Mouse (Mus musculus) liver, embryonic 15.5 days (tissue): ENCODE results near the gene Slc35a3. TPM values are rescaled to one million over a fixed set of nuclear protein-coding genes. Genes with fewer than 3 reads are reported as not detected.
"Not testable (repeated sequence)": the region's sequence is repeated elsewhere in the genome, so short reads cannot be mapped to it uniquely, and the experiment has no call there.

Source experiments
- ATAC-seq: fragments of 200-750 bp; cut with Nextera tagmentation; 2 replicates; pipeline ENCODE4 v1.8.0; 2017; ENCODE audit warnings: moderate number of reproducible peaks, mild to moderate bottlenecking, moderate library complexity; ENCODE audit not compliant: insufficient read depth
- H3K27ac ChIP-seq: fragments of 300-500 bp; sonication (generic); replicated peaks from 2 replicates; pipeline ENCODE4 v1.5.1; 2015; ENCODE audit warnings: mild to moderate bottlenecking, inconsistent platforms
- H3K27me3 ChIP-seq: fragments of 300-500 bp; sonication (generic); 2 replicates; pipeline ENCODE4 v1.6.1; 2015; ENCODE audit warnings: mild to moderate bottlenecking, inconsistent platforms
- H3K36me3 ChIP-seq: fragments of 300-500 bp; sonication (generic); replicated peaks from 2 replicates; pipeline ENCODE4 v1.6.1; 2015; ENCODE audit warnings: moderate library complexity, mild to moderate bottlenecking, inconsistent platforms
- H3K4me1 ChIP-seq: fragments of 300-500 bp; sonication (generic); replicated peaks from 2 replicates; pipeline ENCODE4 v1.6.1; 2015; ENCODE audit warnings: inconsistent platforms
- H3K4me2 ChIP-seq: fragments of 300-500 bp; sonication (generic); 2 replicates; pipeline ENCODE4 v1.6.1; 2015; ENCODE audit warnings: moderate library complexity, mild to moderate bottlenecking, inconsistent platforms
- H3K4me3 ChIP-seq: fragments of 300-500 bp; sonication (generic); replicated peaks from 2 replicates; pipeline ENCODE4 v1.5.1; 2015; ENCODE audit warnings: mild to moderate bottlenecking, inconsistent platforms
- H3K9ac ChIP-seq: fragments of 300-500 bp; sonication (generic); 2 replicates; pipeline ENCODE4 v1.6.1; 2015; ENCODE audit warnings: moderate library complexity, mild to moderate bottlenecking, inconsistent platforms
- H3K9me3 ChIP-seq: fragments of 300-500 bp; sonication (generic); replicated peaks from 2 replicates; pipeline ENCODE4 v1.6.1; 2016; ENCODE audit warnings: inconsistent platforms
- WGBS: fragments of 180-500 bp; shearing (Covaris S2); methylation state at CpG from one replicate; pipeline ENCODE4 v1.1.7; 2015; ENCODE audit warnings: mixed read lengths; ENCODE audit not compliant: insufficient replicate concordance; 5-methylcytosine and 5-hydroxymethylcytosine counted together
- polyA plus RNA-seq: library from polyadenylated mRNA; unstranded; fragments of >200 nt; fragmentation: Nextera tagmentation; extraction: Ambion mirVana; gene quantifications from 2 replicates; pipeline ENCODE4 v1.2.1, GENCODE M21; 2015

The Slc35a3 gene
- polyA plus RNA-seq, 1 experiment from 2014 or later: 8.4 TPM

GRCm38 (mm10) chr3:116698786-116699185 lies 13.8 kb downstream of the Slc35a3 start:
- H3K36me3 ChIP-seq: peaks cover 7% of the 10 kb centered on the region; the same call in 1 of the 2 replicates
- WGBS: 61% methylated on average over 2 of the region's 2 CpGs
- no peak for ATAC-seq
- no peaks in the 10 kb centered on the region for H3K9me3 ChIP-seq
- peaks cover 30% of the 10 kb centered on the region for H3K4me1 ChIP-seq
- no peak overlapping the region; the same call in 1 of the 2 replicates for H3K27ac ChIP-seq
- no peaks in the 10 kb centered on the region for H3K27me3 ChIP-seq
- no peak overlapping the region for H3K4me3 ChIP-seq
- H3K4me2 ChIP-seq: no peak overlapping the region
- H3K9ac ChIP-seq: no peak overlapping the region

- Histone ChIP-seq H3K9ac (no peak overlapping the region), H3K4me2 (peak overlapping the region; percentile 63)
- WGBS: 60% methylated on average over 2 of the region's 2 CpGs
These were observed 17.0 kb downstream of the Slc35a3 start for GRCm38 (mm10) chr3:116695666-116695985.

GRCm38 (mm10) chr3:116694955-116695665 lies 17.5 kb downstream of the Slc35a3 start:
- H3K4me3 ChIP-seq: peak overlapping the region; percentile 20
- WGBS: 41% methylated on average over 8 of the region's 8 CpGs
- H3K36me3 ChIP-seq: peaks cover 9% of the 10 kb centered on the region
- peak overlapping the region; percentile 63 for H3K4me2 ChIP-seq
- H3K9ac ChIP-seq: peak overlapping the region; percentile 50
- H3K27ac ChIP-seq: peak overlapping the region; percentile 95
- ATAC-seq: peak; percentile 77
- peaks cover 37% of the 10 kb centered on the region for H3K4me1 ChIP-seq
- no peaks in the 10 kb centered on the region for H3K9me3 ChIP-seq
- no peaks in the 10 kb centered on the region for H3K27me3 ChIP-seq

More at GRCm38 (mm10) chr3:116695666-116695985, 17.0 kb downstream of the Slc35a3 start:
- H3K27ac ChIP-seq: peak overlapping the region; percentile 95
- H3K4me3 ChIP-seq: no peak overlapping the region
- no peaks in the 10 kb centered on the region for H3K9me3 ChIP-seq
- H3K36me3 ChIP-seq: peaks cover 9% of the 10 kb centered on the region
- H3K27me3 ChIP-seq: no peaks in the 10 kb centered on the region
- no peak for ATAC-seq
- H3K4me1 ChIP-seq: peaks cover 37% of the 10 kb centered on the region

- peaks cover 34% of the 10 kb centered on the region for H3K4me1 ChIP-seq
- H3K9me3 ChIP-seq: no peaks in the 10 kb centered on the region
- H3K27me3 ChIP-seq: no peaks in the 10 kb centered on the region
- ATAC-seq: peak; percentile 88
- 30% methylated on average over 3 of the region's 3 CpGs for WGBS
- peak overlapping the region; percentile 20 for H3K4me3 ChIP-seq
- peak overlapping the region; percentile 50; the same call in 1 of the 2 replicates for H3K9ac ChIP-seq
- peaks cover 6% of the 10 kb centered on the region for H3K36me3 ChIP-seq
- H3K27ac ChIP-seq: peak overlapping the region; percentile 95
- H3K4me2 ChIP-seq: peak overlapping the region; percentile 63
These were observed 18.3 kb downstream of the Slc35a3 start for GRCm38 (mm10) chr3:116694312-116694711.

- Histone ChIP-seq H3K9ac (no peak within 1 kb of the TSS), H3K27ac (no peak within 1 kb of the TSS), H3K9me3 (no peaks in the 10 kb centered on the region), H3K4me1 (no peaks in the 10 kb centered on the region), H3K36me3 (peaks cover 28% of the 10 kb centered on the region), H3K27me3 (no peaks in the 10 kb centered on the region), H3K4me2 (no peak within 1 kb of the TSS), H3K4me3 (no peak within 1 kb of the TSS)
- no peak for ATAC-seq
- 90% methylated on average over 1 of the region's 1 CpGs for WGBS
These were observed 31.5 kb downstream of the Slc35a3 start, which contains the start of gene Gm43191 for GRCm38 (mm10) chr3:116681160-116681559. Gene Gm43191 (minus strand): TSS chr3:116681260.

- not testable (repeated sequence) for H3K27ac ChIP-seq, H3K9ac ChIP-seq, ATAC-seq, H3K9me3 ChIP-seq, H3K27me3 ChIP-seq, H3K4me2 ChIP-seq, H3K36me3 ChIP-seq, H3K4me3 ChIP-seq
- H3K4me1 ChIP-seq: peaks cover 30% of the 10 kb centered on the region
- 82% methylated on average over 9 of the region's 9 CpGs for WGBS
These were observed 48.4 kb downstream of the Slc35a3 start for GRCm38 (mm10) chr3:116664281-116664680.

- Histone ChIP-seq H3K4me1 (peaks cover 42% of the 10 kb centered on the region), H3K4me2 (peak within 1 kb of the TSS; percentile 84), H3K27ac (peak within 1 kb of the TSS; percentile 93), H3K36me3 (no peaks in the 10 kb centered on the region), H3K27me3 (no peaks in the 10 kb centered on the region), H3K9me3 (no peaks in the 10 kb centered on the region), H3K9ac (peak within 1 kb of the TSS; percentile 92), H3K4me3 (peak within 1 kb of the TSS; percentile 100)
- peak; percentile 96 for ATAC-seq
- WGBS: under 1% methylated on average over 39 of the region's 39 CpGs
These were observed 50.2 kb downstream of the Slc35a3 start, which contains the start of gene Mfsd14a for GRCm38 (mm10) chr3:116662463-116662863. Gene Mfsd14a (minus strand): TSS chr3:116662677.

- Histone ChIP-seq H3K4me2 (peak overlapping the region; percentile 84), H3K4me3 (peak overlapping the region; percentile 100), H3K9ac (peak overlapping the region; percentile 92), H3K4me1 (peaks cover 47% of the 10 kb centered on the region), H3K27ac (peak overlapping the region; percentile 93), H3K27me3 (no peaks in the 10 kb centered on the region), H3K36me3 (no peaks in the 10 kb centered on the region), H3K9me3 (no peaks in the 10 kb centered on the region)
- ATAC-seq: peak; percentile 80
- WGBS: under 1% methylated on average over 66 of the region's 68 CpGs
These were observed 50.7 kb downstream of the Slc35a3 start for GRCm38 (mm10) chr3:116661870-116662414.

- Histone ChIP-seq H3K4me2 (peak overlapping the region; percentile 84), H3K4me1 (peaks cover 52% of the 10 kb centered on the region), H3K27ac (peak overlapping the region; percentile 93), H3K4me3 (peak overlapping the region; percentile 100), H3K27me3 (no peaks in the 10 kb centered on the region), H3K9ac (peak overlapping the region; percentile 92), H3K36me3 (no peaks in the 10 kb centered on the region), H3K9me3 (no peaks in the 10 kb centered on the region)
- 5% methylated on average over 16 of the region's 16 CpGs for WGBS
- no peak for ATAC-seq
These were observed 51.3 kb downstream of the Slc35a3 start for GRCm38 (mm10) chr3:116661288-116661869.

GRCm38 (mm10) chr3:116659856-116660430 lies 52.7 kb downstream of the Slc35a3 start:
- no peak overlapping the region for H3K27ac ChIP-seq
- WGBS: 65% methylated on average over 13 of the region's 13 CpGs
- peak overlapping the region; percentile 100 for H3K4me3 ChIP-seq
- H3K36me3 ChIP-seq: no peaks in the 10 kb centered on the region
- H3K4me2 ChIP-seq: peak overlapping the region; percentile 84
- no peaks in the 10 kb centered on the region for H3K27me3 ChIP-seq
- no peaks in the 10 kb centered on the region for H3K9me3 ChIP-seq
- H3K4me1 ChIP-seq: peaks cover 56% of the 10 kb centered on the region
- ATAC-seq: no peak
- no peak overlapping the region for H3K9ac ChIP-seq
